Mouse (Mus musculus): ENCODE measurements around the gene Lrp10. TPM values are rescaled to one million over a fixed set of nuclear protein-coding genes. Genes with fewer than 3 reads are reported as not detected.
A peak's percentile ranks its signal among the peaks of the same experiment; 100 is the strongest.

The Lrp10 gene
- total RNA-seq, 4 experiments from 2014 or later, result 45.5 to 62.2 (median 50.7) TPM

DNA sequence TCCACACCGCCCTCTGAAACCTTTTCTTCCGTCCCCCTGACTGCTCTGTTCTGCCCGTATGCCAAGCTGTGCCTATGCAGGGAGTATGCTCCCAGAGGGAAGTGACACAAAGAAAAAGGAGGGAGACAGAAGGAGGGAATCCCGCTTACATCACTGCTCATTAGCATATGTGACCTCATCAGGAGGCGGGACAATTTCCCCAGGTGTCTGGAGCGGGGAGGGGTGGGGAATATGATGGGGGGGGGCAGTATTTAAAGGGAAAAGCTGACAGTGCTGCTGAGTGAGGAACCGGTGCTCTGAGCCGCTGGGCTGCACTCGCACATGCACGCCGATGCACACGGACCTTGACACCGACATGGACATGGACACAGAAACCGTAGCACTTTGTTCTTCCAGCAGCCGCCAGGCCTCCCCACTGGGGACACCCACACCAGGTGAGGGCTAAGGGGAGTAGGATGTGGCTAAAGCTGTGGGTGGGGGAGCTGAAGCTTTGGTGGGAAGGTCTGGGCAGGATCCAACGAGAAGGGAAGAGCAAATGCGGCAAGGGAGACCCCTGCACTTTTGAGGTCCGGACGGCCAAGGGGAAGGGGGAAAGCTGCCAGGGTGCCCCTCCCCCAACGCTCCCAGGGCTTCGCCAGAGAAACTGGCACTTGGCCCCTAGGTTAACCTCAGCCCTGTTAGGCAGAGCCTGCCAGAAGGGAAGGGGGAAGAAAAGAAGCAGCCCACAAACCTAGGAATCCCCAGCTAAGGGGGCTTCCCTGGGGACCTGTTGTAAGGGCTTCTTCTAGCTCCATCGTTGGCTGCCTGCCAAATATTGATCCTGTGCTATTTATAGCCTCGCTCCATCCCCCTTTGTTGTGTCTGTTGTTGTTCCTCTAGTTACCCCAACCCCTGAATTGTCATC, 12.3 kb downstream of the Lrp10 start, which contains the start of gene Rem2:
Rem2 (plus strand) TSS at position 160 of the 904 bp plus-strand sequence.
- DNase-seq (ENCODE audit: low spot score), result no peak

DNA sequence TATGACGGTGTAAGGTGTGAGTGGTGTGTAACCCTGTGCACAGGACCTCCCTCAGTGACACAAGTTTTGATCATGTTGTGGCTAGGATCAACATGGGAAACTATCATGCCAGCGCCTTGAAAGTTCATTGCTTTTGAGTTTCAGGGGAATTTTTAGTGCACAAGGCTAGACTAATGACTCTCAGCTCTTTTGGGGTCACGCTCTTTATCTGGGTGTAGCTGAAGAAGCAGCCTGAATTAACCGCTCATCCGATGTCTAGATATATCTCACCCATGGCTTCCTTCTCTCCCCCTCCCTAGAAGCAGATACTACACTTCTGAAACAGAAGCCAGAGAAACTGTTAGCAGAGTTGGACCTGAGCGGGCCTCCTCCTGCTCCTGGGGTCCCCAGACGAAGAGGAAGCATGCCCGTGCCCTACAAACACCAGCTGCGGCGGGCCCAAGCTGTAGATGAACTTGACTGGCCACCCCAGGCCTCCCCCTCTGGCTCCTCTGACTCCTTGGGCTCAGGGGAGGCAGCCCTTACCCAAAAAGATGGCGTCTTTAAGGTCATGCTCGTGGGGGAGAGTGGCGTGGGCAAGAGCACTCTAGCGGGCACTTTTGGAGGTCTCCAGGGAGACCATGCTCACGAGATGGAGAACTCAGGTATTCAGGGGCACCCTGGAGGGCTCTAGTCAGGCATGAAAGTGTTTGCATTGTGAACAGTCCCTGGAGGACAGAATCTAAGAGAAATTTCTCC, 13.4 kb downstream of the Lrp10 start:
- no peak for DNase-seq (ENCODE audit: low spot score)

DNA sequence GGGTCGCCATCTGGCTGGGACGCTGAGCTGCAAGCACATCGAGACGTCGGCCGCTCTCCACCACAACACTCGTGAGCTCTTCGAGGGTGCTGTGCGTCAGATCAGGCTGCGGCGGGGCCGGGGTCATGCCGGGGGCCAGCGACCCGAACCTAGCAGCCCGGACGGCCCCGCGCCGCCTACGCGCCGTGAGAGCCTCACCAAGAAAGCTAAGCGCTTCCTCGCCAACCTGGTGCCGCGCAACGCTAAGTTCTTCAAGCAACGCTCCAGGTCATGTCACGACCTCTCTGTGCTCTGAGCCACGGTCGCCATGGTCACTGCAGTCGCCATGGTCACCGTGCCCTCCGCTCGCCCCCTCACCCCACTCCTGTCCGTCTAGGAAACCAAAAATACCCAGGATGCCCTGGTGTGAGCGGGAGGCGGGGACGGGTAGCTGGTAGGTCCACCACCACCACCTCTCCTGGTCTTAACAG, 15.5 kb downstream of the Lrp10 start:
- no peak for DNase-seq (ENCODE audit: low spot score)

DNA sequence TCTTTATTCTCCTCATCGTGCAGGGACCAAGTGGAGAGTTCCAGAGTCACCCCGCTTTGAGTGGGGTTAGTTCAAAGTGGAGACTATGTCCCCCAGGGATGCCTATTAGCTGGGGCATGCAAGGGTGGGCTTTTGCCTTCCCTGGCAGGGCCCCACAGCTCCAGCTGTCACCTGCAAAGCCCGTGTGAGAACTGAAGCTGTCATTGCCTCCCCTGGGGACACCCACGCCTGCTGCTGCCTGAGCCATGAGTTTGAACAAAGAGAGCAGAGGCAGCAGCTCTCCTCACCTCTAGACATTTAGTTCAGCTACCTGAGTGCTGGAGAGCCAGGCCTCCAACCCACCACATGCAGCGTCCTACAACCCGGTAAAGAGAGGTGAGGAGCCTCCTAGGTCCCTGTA, 16.7 kb downstream of the Lrp10 start:
- DNase-seq (ENCODE audit: low spot score), result no peak

DNA sequence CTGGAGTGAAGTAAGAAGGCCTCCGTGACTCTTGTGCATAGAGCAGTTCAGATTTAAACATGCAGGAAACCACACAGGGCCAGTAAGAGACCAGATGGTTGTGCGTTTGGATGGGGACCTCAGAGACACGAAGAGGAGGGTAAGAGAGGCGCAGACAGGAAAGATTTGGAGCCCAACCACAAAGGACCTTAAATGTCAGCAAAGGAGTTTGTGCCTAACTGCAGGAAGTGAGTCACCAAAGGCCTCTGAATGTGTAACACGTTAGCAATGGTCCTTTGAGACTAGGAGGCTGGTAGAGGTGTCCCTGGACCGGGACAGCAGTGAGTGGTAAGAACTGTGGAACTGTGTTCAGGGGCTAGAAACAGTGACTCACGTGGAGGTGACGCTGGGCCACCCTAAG, 17.5 kb downstream of the Lrp10 start:
- no peak for DNase-seq (ENCODE audit: low spot score)

DNA sequence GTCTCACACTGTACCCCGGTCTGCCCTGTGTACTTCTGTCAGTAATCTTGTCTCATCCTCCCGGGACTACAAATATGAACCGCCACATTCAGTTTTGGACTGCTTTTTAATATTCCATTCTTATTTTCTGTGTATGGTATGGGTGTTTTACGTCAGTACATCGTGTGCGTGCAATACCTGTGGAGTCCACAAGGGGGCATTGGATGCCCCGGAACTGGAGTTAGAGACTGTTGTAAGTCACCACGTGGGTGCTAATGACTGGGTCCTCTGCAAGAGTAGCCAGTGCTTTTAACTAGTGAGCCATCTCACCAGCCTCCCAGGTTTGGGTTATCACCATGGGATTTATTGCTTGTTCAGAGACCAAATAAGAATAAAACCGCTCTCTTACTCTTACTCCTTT, 18.6 kb downstream of the Lrp10 start:
- DNase-seq (ENCODE audit: low spot score), result no peak

DNA sequence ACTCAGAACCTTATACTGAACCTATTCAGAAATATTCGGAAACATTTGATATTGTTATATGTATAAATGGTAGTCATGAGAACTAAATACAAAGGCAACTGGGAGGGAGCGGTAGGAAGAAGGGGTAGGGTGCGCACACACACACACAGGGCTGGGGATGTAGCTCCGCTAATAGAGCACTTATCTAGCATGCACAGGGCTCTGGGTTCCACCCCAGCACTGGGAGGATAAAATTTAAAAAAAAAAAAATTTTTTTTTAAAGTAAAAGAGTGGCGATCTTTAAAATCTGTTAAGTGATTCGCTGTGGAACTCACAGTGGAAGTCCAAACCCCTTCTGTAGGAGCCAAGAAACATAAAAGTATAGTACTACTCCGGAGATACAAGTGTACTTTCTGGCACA, 22.0 kb downstream of the Lrp10 start:
- DNase-seq (ENCODE audit: low spot score), result no peak

DNA sequence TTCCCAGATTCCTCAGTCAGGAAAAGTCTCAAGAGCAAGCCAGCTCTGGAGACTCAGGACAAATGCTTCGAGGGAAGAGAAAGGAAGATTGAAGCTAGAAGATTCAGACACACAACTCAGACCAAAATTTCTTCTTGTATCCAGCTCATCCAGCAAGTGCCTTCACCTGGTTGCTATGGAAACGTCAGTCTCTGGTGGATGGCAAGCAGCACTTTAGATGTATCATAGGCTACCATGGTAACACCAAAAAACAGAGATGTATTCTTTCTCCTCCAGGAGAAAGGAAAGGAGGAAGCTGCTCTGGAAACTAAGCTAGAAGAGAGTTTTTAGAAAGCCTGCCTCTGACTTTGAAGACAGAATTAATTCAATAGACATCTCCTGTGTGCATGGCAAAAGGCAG, 23.8 kb downstream of the Lrp10 start:
- DNase-seq (ENCODE audit: low spot score), result no peak

DNA sequence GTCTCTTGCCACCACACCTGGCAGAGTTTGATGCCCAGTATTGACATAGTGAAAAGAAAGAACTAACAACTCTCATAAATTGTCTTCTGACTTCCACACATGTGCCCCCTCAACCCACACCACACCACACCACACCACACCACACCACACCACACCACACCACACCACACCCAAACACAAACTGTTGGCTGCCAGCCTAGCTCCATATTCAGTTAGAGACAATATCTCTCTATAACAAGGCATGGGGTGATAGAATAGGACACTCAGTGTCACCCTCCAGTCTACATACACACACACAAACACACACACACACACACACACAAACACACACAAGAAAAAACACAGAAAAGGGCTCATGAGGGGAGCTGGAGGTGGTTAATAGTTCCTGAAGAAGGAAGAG, 24.4 kb downstream of the Lrp10 start:
- no peak for DNase-seq (ENCODE audit: low spot score)

DNA sequence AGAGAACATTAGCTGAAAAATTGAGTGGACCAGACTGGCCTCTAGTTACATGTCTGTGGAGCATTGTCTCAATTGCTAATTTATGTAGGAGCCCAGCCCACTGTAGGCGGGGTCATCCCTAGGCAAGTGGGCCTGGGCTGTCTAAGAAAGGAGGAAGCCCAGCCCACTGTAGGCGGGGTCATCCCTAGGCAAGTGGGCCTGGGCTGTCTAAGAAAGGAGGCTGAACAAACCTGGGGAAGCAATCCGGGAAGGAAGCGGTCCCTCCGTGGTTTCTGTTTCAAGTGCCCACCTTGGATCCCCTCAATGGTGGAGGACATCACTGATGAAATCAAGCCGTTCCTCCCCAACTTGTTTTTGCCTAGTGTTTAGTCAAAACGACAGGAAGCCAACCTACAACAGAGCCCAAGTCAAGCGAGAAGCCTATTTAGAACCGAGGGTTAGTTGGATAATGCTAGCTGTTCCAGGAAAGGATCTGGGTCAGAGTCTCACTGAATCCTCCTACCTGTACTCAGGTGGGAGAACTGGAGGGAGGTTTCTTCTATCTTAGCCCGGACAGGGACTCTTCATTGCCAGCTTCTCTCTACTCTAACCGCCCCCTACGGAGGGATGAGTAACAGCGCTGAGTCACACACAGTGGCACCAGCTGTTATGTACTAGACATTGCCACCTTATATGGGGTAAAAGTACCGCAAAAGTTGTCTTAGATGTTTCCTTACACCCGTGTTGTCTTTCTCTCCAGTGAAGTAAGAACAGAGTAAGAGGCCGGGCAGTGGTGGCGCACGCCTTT, 28.6 kb downstream of the Lrp10 start:
- DNase-seq (ENCODE audit: low spot score), result no peak

DNA sequence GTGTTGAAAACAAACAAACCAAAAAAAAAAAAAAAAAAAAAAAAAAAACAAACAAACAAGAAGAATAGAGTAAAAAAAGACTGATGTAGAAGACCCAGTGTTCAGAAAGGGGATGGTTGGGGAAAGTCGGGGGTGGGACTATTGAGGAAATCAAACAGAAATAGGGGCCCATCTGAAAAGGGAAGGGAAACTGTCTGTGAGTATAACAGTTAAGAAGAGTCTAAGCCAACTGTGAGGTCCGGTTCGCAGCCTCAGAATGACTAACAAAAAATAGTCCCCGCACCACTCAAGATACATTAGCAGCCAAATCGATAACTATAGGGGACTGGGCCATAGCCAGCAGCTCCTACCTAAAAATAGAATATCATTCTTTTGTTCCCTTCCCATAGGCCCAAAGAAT, 29.3 kb downstream of the Lrp10 start:
- no peak for DNase-seq (ENCODE audit: low spot score)

DNA sequence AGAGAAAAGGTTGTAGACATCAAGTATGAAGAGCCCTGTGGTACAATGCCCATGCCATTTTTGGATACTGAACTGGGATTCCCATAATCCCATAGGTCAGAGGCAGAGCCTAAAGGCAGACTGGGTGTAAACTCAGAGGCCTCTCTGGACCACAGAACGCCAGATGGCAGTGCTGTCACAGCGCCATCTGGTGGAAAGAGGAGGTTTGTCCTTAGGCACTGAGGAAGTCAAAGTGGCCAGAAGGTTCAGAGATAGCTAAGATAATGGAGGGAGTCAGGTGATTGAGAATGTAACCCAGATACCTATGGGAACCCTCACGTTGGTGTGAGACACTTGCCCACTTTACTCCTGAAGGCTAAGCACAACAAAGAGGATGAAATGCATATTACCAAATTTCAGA, 30.3 kb downstream of the Lrp10 start:
- peak; percentile 31 for DNase-seq (ENCODE audit: low spot score)

DNA sequence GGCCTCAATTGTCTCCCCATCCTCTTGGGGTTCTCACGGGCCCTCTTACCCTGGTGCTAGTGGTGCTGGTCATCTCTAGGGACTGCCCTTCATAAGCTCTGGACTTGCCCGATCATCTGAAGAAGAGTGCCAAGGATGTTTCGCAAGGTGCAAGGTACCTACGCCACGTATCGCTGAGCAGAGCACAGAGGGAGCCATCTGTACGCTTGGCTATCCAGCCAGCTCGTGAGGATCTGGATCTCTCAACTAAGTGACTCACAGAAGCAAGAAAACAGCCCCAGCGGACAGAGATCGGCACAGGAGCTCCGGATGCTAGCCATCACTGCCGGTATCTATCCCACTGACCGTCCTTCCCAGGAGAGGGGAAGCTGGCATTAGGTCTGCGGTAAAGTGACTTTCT, 32.8 kb downstream of the Lrp10 start:
- DNase-seq (ENCODE audit: low spot score), result no peak

DNA sequence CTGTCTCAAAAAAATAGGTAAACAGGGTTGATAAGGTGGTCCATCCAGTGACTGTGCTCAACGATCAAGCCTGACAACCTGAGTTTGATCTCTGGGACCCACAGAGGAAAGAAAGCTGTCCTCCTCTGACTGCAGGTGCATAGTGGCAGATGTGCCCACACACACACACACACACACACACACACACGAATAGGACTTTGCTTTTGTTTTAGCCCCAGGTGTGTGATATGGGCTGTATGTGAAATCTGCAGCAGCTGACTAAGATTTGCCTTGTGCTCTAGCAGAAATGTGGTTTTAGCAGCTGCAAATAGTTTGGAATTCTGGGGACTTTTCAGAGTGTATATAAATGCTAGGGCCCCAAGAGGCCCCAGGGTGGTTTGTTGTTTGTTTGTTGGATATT, 35.4 kb downstream of the Lrp10 start:
- DNase-seq (ENCODE audit: low spot score), result no peak

DNA sequence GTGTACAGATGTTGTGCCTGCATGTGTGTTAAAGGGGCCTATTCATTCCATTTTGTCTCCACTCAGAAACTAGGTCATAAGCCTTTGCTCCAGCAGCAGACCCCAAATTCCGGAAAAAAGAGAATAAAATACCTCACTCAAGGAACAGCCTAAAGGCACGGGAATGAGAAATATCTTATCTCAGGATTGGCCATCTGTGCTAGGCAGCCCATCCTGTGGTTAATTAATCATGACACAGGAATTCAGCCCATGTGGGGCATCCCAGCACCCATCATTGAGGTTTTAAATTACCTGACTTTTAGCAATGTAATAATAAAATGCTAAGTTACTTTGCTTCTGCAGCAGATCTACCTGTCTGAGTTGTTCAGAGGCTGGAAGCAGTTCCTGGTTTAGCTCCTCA, 37.4 kb downstream of the Lrp10 start:
- DNase-seq (ENCODE audit: low spot score), result no peak

DNA sequence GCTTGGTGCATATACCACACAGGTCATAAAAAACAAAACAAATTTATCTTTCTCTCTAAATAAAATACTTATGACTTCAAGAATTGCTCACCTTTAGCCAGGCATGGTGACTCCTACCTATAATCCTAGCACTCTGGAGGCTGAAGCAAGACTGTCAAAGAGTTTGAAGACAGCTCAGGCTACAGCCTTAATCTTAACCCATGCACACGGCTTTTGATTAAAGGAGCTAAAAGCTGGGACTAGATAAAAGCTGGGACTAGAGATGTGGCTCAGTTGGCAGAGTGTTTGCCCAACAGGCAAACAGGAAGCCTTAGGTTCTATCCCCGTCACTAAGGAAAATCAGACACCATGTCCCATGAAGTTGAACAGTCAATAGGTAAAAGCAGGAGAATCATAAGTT, 39.2 kb downstream of the Lrp10 start:
- DNase-seq (ENCODE audit: low spot score), result no peak

DNA sequence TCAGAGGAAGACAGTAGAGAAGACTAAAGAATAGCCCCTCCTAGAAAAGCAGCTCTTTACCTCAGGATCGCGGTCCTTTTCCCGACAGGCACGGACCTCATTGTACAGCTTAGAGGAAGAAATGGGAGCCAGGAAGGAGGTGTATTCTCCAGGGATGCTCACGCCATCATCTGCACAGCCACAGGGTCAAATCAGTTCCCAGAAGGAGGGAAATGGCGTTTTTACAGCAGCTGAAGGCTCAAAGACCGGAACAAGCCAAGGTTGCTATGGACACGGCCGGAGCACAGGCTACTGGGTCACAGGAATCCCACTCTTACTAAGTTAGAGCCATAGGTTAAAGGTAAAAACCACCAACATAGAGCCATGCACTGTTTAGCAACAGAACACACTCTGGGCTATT, 45.8 kb downstream of the Lrp10 start:
- DNase-seq (ENCODE audit: low spot score), result no peak

DNA sequence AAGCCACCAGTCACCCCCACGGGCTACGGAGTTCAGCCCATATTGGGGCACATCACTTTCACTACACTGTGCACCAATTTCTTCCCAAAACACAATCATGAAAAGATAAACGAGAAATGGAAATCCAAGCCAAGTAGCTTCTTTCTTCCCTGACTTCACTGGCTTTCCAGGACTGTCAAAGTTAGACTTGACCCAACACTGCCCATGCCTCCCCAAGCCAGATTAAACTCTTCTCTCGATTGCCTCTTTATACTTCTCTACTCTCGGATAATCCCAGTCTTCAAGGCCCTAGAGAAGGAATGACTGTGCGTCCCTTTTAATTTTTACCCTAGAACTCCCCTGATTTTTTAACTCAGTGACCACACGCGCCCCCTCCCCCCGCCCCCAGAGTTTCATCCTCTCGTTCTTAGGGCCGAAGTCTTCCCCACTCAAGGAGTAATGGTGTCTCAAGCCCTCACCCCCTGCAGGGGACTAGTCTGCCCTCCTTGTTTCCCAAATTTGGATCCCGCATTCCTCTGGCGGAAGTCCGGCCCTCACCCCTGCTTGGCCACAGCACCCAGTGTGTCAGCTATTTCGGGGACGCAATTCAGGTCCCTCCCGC, 52.9 kb downstream of the Lrp10 start:
- no peak for DNase-seq (ENCODE audit: low spot score)

All from heart, adult 8-10 months (tissue).